Mouse (Mus musculus): Measurements from ENCODE around the gene Il6st.

Gene Il6st

DNA sequence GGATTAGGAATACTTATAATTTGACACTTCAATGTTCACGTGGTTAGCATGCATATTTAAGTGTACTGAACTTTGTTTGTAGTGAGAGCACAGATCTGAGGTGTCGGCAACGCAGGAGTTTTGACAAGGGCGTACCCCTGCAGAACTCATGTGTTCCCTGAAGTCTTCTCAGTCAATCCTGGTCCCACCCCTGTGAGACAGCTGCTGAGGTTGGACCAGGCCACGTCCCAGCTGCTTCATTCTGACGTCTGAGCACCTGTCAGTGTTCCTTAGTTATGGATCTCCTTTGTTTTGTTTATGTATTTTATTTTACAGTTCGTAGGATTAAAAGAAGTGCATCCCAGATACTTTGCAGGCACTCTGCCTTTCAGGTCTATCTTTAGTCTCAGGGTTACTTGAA lies 19.1 kb downstream of the Il6st start:
- DNase-seq (ENCODE audit: low spot score) = no peak

DNA sequence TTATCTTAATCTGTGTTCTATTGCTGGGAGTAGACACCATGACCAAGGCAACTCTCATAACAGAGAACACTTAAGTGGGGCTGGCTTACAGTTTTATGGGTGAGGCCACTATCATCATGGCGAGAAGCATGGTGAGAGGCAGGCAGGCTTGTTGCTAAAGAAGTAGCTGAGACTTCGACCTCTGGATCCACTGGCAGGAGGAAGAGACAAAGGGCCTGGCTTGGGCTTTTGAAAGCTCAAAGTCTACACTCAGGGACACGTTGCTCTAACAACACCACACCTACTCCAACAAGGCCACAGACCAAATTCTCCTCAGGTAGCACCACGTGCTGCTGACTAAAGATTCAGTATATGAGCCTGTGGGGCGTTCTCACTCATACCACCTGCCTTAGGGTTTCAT lies 22.4 kb downstream of the Il6st start:
- DNase-seq (ENCODE audit: low spot score) = no peak

DNA sequence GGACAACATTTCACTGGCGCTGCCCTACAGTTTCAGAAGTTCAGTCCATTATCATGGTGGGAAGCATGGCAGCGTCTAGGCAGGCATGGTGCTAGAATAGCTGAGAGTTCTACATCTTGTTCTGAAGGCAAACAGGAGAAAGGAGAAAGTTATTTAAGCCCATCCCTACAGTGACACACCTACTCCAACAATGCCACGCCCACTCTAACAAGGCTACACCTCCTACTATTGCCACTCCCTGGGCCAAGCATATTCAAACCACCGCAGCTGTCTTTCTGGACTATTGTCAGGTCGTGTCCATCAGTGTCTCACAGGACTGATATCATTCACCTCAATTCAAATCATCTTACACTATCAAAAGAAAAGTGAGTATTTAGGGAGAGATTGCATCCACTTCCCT lies 22.8 kb downstream of the Il6st start:
- DNase-seq (ENCODE audit: low spot score) = no peak

DNA sequence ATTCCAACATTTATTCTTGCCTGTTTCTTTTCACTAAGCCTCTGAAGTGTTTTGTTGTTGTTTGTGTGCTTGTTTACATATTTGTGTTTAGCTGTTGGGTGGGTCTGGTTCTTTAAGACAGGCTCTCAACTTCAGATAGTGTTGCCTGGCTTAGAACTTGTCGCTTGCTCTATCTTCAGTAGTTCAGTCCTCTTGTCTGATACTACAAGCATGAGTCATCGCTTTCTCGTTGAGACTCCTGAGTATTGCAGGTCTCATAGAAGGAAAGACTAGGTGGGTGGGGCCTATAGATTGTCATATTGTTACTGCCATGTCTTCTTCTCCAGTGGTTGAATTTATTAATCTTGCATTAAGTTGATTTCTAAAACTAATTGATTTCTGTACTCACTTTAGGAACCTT lies 26.2 kb downstream of the Il6st start:
- DNase-seq (ENCODE audit: low spot score) = no peak

DNA sequence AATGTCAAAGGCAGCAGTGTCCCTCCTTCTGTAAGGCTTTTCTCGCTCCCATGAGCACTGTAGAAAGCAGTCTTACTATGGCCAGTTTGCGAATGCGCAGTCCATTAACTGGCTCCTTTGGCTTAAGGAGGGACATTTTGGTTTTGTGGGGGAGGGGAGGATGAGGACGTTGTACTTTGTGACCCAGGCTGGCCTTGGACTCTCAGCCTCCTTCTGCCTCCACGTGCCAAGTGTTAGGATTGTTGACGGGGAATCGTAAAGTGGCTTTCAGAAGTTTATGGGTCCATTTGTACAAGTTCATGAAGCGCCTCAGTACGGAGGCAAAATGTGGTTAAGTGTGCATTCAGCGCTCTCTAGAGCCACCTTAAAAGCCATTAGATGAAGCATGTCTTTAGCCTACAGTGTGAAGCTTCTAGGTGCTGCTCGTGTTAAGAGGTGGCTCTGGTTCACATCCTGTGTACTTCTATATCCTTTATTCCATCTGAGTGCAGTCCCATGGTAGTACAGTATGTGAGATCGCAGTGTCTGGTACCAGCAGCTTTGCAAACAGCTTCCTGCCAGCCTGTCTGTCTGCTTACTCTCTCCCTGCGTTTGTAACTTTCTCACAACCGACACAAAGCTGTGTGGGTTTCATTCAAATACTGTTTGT lies 27.9 kb downstream of the Il6st start:
- no peak for DNase-seq (ENCODE audit: low spot score)

DNA sequence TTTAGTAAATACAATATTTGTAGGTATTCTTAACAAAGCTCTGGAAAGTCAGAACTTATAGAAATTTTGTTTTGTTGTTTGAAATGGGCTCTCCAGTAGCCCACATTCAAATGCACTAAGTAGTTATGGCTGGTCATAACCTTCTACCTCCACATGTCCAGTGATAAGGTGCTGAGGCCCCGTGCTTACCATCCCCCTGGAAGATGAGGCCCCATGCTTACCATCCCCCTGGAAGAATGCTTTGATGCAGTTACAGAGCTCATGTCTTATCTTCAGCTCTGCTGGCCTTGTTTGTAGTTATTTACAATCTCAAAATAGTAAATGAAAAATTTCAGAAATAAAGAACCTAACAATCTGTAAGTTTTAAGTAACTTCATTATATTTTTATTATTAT lies 28.4 kb downstream of the Il6st start:
- DNase-seq (ENCODE audit: low spot score) = no peak

DNA sequence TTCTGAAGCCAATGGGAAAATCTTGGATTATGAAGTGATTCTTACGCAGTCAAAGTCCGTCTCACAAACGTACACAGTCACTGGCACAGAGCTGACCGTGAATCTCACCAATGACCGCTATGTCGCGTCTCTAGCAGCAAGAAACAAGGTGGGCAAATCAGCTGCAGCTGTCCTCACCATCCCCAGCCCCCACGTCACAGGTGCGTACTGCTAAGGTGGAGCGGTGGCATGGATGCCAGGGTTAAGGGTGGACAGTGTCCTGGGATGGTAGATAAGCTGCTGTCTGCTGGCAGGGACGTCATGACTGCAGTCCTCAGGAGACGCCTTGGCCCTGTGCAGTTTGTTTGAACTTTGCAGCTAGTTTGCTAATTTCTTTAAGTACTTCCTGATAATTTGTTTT lies 30.7 kb downstream of the Il6st start:
- no peak for DNase-seq (ENCODE audit: low spot score)

DNA sequence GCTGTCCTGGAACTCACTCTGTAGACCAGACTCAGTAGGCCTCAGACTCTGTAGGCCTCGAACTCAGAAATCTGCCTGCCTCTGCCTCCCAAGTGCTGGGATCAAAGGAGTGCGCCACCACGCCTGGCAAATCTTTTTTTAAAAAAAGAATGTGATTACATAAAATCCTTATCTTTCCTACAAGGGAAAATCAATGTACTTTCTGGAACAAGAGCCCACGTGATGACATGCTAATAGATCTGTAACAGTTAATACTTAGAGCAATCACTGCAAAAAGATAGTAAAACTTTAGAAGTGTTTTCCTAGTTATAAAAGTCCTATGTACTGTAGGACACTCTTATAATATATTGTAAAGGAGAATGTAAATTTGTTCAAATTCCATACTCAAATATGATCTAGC lies 36.2 kb downstream of the Il6st start:
- DNase-seq (ENCODE audit: low spot score) = no peak

DNA sequence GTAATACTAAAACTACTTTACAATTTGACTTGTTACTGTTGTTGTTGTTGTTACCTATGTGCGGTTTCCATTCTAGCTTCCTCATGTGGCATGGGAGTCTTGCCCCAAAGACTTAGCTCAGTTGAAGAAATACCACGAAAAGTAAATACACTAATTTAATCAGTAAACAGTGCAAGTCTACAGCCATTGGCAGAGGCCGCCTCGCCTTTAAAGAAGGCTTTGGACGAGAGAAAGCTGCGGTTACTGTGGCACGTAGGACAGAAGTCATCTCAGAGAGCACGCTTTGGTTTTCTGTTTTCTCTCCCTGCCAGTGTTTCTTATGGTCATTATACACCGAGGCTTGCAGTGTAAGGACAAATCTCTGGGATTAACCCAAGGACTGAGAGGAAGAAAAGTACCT lies 36.6 kb downstream of the Il6st start:
- DNase-seq (ENCODE audit: low spot score) = no peak

DNA sequence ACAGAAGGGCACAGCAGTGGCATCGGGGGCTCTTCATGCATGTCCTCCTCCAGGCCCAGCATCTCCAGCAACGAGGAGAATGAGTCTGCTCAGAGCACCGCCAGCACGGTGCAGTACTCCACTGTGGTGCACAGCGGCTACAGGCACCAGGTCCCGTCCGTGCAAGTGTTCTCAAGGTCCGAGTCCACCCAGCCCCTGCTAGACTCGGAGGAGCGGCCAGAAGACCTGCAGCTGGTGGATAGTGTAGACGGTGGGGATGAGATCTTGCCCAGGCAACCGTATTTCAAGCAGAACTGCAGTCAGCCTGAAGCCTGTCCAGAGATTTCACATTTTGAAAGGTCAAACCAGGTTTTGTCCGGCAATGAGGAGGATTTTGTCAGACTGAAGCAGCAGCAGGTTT lies 40.0 kb downstream of the Il6st start:
- DNase-seq (ENCODE audit: low spot score) = no peak

DNA sequence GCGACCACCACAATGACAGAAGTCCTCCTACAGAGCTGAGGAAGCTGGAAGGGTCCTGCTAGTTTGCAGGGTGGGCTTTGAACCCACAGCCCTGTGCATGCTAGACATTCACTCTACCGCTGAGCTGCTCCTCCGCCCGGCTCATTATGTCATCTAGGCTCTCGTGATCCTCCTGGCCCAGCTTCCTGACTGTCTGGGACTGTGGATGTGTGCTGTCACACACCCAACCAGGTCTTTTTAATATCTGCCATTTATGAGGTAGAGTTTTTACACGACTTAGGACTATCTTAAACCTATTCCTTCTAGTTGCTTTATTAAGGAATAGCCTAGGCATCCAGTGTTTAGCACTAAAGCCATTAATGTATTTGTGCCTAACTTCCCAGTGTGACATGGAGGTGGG lies 41.6 kb downstream of the Il6st start:
- no peak for DNase-seq (ENCODE audit: low spot score)

DNA sequence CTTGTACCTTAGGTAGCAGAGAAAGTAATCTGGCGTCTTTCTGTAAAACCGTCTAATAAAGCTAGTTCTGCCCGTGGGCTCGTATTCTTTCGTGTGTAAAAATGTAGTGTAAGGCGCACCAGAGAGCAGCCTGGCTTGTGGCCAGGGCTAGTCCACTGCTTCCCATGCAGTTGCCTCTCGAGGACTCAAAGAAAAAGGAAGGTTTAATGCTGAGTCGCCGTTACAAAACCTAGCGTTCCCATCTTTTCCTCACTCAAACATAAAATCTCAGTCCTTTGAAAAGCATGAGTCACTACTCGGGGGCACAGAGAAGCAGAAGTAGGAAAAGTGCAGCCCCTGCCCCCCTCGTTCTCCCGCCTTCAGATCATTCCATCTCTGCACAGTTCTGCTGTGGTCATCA lies 42.9 kb downstream of the Il6st start:
- no peak for DNase-seq (ENCODE audit: low spot score)

DNA sequence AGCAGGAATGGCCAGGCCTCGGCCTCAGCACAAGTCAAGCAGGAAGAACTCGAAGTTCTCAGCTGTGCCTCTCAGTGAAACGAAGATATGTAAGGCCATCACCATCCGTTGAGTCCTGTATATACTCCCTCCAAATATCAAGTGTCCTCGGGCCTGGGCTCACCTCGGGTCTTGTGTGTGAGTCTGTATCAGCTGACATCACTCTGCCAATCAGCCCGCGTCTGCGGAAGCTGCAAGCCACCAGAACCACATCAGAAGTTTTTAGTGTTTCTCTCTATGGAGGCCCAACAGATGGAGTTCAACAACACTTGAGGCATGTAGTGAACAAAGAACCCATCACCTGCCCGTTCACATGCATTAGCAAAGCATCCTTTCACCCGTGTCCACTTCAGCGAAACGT lies 43.8 kb downstream of the Il6st start:
- DNase-seq (ENCODE audit: low spot score) = no peak

DNA sequence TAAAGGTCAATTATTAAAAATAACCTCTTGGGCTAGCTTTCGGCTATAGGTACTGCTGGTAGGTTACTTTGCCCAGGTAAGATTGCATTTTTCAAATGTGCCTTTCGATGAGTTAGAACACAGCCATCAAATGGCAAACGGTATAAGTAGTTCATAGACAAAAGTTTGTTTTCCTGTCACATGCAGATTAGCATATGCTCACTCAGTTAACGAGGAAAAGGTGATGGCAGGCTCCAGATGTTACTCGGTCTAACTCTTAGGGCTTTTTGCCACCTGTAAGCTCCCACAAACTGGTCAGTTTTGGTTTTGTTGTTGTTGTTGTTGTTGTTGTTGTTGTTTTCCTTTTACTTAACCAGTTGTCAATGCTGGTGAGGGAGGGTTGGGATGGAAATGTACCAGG lies 44.6 kb downstream of the Il6st start:
- no peak for DNase-seq (ENCODE audit: low spot score)

DNA sequence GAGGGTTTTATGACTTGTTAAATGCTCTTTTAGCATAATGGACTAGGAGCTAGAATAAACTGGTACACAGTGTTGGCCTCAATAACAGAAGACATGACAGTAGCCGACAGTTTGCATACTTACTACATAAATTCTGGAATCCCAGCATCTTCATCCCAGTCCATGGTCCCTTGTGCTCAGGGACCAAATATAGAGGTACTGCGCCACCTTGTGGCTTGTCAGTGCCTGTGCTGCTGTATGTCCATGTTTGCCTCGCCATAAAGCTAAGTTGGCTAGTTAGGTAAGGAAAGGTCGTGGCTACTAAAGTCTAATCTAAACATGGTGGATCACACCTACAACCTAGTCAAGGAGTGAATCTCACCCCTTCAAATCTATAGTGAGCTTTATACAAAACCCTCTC lies 45.6 kb downstream of the Il6st start:
- DNase-seq (ENCODE audit: low spot score) = peak; percentile 77

DNA sequence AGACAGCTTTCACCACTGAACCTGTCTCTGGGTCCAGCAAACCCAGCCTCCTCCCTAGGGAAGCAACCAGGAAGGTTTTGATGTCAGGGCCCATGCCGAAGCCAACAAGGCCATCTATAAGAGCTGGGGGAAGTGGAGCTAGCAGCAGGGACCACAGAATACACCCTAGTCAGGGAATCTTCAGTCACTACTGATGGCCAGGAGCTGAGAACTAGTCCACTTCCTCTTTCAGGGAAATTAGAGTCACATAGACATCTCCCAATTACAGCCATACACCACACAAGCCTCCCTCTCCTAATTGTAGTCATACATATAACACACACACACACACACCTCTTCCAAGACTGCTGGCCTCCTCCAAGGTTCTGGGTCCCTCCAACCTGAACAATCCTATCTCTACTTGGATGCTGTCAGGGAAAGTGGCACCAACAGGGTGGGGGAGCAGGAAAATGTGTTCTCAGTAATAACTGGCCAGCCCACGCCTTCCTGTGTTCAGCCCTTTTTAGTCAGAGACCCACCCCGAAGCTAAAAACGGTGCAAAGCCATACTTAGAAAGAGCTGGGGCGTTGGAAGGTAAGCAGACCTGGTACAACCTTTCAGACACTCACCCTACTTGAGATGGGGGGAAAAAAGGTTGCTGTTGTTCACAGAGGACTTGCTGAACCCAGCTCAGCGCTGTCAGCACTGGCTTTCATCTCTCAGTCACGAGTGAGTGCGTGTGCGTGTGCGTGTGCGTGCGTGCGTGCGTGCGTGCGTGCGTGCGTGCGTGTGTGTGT lies 46.8 kb downstream of the Il6st start:
- DNase-seq (ENCODE audit: low spot score) = no peak

DNA sequence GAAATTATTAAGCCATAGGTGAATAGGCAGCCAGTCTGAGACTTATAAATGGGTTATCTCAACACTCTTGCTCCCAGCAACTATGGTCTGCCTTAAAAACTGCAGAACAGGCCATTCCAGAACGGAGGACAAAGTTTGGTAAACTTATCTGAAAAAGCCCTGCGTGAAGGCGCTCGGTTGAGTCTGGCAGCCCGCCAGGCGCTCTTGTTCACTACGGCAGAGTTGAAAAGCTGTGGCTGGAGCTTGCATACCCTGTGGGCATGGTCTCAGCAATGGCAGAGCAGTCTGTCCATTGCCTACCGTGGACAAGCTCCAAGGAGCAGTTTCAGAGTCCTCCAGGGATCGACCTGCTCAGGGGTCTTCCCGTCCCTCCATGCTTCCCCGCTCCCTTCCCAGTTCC lies 47.4 kb downstream of the Il6st start:
- DNase-seq (ENCODE audit: low spot score) = peak; percentile 72

DNA sequence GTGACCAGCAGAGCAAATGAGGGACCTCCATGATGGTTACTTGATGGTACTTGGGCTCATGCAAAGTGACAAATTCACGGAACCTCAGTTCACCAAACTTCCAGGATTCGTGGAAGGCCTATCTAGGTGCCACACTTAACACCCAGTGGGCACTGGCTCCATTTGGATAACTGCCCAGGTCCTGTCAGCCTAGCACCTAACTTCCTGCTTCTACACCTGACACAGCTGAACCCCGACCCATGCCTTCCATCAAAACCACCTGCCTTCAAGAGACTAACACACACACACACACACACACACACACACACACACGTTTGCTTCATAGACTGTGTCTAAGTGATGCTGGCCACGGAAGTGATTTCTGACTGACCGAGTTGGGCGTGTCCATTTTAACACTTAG lies 47.9 kb downstream of the Il6st start:
- no peak for DNase-seq (ENCODE audit: low spot score)

DNA sequence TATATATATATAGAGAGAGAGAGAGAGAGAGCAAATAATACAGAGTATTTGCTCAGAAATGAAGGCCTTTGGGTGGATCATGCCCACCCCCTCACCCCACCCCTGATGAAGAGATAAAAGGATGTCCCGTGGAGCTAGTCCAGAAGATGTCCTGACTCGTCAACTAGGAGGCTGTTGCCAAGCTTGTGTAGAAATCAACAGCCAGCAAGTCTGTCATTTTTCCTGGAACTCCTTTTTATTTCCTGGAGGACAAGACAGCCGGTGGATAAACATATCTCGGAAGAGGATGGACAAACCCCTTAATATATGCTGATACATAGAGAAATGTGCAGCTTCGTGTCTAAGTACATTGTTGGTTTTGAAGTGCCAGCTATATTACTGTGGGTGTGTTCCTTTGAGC lies 49.0 kb downstream of the Il6st start:
- DNase-seq (ENCODE audit: low spot score) = no peak

DNA sequence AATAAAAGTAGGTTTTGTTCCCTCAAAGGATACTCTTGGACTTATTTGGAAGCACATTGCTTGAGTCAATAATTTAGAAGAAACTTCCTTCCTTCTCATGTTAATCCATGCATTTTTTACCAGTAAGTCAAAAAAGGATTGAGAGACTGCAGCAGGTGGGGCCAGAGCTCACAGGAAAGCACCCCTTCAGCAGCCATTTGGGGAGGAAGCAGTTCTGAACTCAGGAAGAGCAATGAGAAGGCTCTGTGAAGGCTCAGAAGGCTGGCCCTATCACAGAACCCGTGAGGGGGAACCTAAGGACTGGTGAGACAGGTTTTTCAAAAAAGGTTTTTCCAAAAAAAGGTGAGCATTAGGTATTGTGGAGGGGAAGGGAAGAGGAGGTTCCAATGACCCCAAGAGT lies 50.7 kb downstream of the Il6st start:
- DNase-seq (ENCODE audit: low spot score) = no peak

DNA sequence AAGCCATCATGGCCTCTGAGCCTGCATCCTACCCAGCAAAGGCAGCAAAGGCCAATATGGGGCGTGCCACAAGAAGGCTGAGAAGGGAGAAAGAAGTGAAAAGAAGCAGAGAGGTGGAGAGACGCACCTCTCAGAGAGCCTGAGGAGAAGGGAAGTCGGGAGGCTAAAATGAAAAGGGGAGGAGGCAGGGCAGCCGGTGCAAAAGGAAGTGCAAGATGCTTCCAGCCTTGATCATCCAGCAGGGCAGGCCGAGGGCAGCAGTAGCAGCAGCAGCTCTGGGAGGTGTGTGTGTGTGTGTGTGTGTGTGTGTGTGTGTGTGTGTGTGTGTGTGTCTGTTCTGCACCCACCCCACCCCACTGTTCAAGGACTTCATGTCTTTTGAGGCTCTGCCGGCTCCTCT lies 58.4 kb downstream of the Il6st start:
- DNase-seq (ENCODE audit: low spot score) = no peak

DNA sequence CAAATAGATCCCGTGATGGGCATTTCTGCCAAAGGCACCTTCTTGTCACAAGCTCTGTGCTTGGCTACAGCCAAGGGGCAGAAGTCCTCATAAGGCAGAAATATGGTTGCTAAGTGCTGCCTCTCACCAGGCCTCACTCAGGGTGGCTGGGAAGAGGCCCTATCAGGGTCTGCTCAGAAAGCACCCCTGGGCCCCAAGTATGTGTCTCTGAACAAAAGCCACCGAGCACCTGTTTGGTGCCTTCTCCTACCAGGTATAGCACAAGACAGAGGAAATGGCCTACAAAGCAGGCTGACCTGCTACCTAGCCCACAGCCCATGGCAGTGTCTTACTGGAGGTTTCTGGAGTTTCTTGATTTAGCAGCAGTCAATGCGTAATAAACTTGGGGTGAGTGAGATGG lies 59.0 kb downstream of the Il6st start:
- DNase-seq (ENCODE audit: low spot score) = no peak

DNA sequence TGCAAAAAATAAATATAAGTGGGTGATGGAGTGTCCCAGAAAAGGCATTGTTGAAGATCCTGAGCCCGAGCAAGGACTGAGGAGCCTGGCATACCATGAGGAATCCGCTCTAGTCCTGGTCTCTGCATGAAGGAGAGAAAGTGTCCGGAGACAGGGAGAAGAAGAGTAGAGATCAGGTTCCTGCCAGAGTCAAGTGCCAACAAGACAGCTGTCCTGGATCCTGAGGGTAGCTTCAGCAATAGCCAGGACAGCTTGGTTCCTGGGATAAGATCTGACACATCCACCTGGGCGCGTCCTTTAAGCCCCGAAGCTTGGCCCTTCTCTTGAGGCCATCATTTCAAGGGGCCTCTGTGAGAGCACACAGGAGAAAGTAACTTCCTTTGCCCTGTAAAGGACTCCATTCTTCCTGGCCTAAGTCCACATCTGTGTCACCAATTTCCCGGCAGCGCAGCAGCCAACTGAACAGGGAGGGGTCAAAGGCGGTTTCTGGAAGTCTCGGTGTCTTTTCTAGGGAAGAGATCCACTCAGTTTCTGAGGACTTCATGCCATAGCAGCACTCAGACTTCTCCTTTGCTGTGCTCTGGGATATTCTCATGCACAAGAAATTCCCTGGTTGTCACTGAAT lies 59.6 kb downstream of the Il6st start:
- no peak for DNase-seq (ENCODE audit: low spot score)

DNA sequence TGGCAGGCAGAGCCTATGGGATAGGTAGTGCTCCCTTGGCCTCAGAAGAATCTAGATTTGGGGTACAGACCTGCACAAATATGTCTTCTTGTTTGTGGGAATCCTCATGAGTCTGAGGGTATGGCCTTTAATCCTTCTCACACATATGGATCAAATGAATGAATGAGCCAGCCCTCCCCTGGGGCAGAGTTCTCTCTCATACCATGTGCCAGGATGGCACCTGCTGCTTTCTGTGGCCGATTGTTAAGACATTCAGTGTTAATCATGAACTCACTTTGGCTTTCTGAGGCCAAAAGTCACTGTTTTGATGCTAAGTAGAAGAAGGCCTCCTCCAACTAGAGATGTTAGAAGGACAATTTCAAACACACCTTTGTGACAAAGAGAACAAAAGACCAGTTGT lies 63.3 kb downstream of the Il6st start:
- DNase-seq (ENCODE audit: low spot score) = no peak
